Mouse (Mus musculus) intestine, embryonic 15.5 days (tissue): ENCODE measurements around the gene Adamts17. TPM values are rescaled to one million over a fixed set of nuclear protein-coding genes. Genes with fewer than 3 reads are reported as not detected.

Source experiments
- ATAC-seq: fragments of 200-750 bp; cut with Nextera tagmentation; 2 replicates; pipeline ENCODE4 v1.8.0; 2017; ENCODE audit warnings: moderate TSS enrichment, moderate library complexity
- H3K27ac ChIP-seq: fragments of 300-500 bp; sonication (generic); 2 replicates; pipeline ENCODE4 v1.5.1; 2015; ENCODE audit warnings: mild to moderate bottlenecking, inconsistent platforms
- H3K27me3 ChIP-seq: fragments of 300-500 bp; sonication (generic); replicated peaks from 2 replicates; pipeline ENCODE4 v1.6.1; 2015; ENCODE audit warnings: inconsistent platforms
- H3K36me3 ChIP-seq: fragments of 300-500 bp; sonication (generic); 2 replicates; pipeline ENCODE4 v1.6.1; 2015; ENCODE audit warnings: inconsistent platforms
- H3K4me1 ChIP-seq: fragments of 300-500 bp; sonication (generic); replicated peaks from 2 replicates; pipeline ENCODE4 v1.6.1; 2015; ENCODE audit warnings: inconsistent platforms
- H3K4me2 ChIP-seq: fragments of 300-500 bp; sonication (generic); replicated peaks from 2 replicates; pipeline ENCODE4 v1.6.1; 2015; ENCODE audit warnings: mild to moderate bottlenecking, inconsistent platforms
- H3K4me3 ChIP-seq: fragments of 300-500 bp; sonication (generic); replicated peaks from 2 replicates; pipeline ENCODE4 v1.5.1; 2015; ENCODE audit warnings: inconsistent platforms
- H3K9ac ChIP-seq: fragments of 300-500 bp; sonication (generic); 2 replicates; pipeline ENCODE4 v1.6.1; 2015; ENCODE audit warnings: inconsistent platforms
- H3K9me3 ChIP-seq: fragments of 300-500 bp; sonication (generic); 2 replicates; pipeline ENCODE4 v1.6.1; 2016; ENCODE audit warnings: inconsistent platforms
- WGBS: fragments of 180-500 bp; shearing (Covaris S2); methylation state at CpG from one replicate; pipeline ENCODE4 v1.1.7; 2015; 5-methylcytosine and 5-hydroxymethylcytosine counted together
- polyA plus RNA-seq: library from polyadenylated mRNA; unstranded; fragments of >200 nt; fragmentation: Nextera tagmentation; extraction: Ambion mirVana; gene quantifications from 2 replicates; pipeline ENCODE4 v1.2.1, GENCODE M21; 2015

Adamts17 gene
- polyA plus RNA-seq, 1 experiment from 2014 or later: 3.3 TPM

DNA sequence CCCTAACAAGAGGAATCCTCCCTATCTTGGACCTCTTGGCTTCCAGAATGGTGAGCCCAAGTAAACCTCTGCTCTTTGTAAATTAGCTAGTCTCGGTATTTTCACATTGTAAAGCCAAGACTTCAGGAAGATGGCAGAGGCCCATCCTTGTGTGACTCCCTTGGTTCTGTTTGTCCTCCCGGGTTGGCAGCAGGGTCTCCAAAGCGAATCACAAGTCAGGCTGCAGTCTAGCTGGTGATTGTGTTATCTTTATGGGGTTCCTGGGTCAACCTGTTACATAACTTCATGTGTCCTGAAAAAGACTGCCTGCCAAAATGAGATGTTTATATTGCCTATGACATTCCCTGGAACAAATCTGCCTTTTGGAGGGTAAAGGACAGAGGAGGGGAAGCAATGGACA is 148.9 kb downstream of the Adamts17 start:
- WGBS: 74% methylated on average over 3 of the region's 3 CpGs
- H3K4me1 ChIP-seq: no peaks in the 10 kb centered on the region
- no peak overlapping the region for H3K4me2 ChIP-seq
- no peaks in the 10 kb centered on the region for H3K27me3 ChIP-seq
- ATAC-seq: no peak
- H3K9me3 ChIP-seq: no peaks in the 10 kb centered on the region
- no peaks in the 10 kb centered on the region for H3K36me3 ChIP-seq
- no peak overlapping the region for H3K27ac ChIP-seq
- no peak overlapping the region for H3K9ac ChIP-seq
- H3K4me3 ChIP-seq: no peak overlapping the region

DNA sequence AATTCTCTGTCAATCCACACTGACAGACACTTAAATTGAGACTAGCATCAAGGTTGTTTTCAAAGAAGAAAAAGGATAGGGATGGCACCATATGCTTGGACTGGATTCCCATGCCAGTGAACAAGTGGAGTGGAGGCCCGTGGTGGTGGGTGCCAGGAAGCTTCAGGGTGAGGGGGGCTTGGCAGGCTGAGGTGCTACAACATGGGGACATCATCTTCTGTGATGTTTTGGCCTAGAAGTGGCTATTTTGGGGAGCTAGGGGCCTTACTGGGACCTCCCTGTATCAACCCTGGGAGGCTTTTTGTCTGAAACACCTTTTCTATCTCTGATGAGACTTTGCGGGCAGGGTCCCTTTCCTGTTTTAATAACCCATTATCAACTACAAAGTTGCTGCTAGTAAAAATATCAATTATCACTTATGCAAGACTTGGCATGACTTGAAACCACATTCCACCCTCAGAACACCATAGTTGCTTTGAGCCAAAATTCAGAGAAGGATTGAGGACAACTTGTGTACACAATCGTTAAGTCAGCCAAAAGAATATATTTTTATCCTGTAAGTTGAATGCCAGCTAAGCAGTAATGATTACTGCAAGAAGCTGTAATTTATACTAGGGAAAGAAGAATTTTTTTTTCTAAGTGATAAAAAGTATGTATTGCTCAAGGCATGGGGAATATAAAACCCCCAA is 150.0 kb downstream of the Adamts17 start:
- WGBS: 84% methylated on average over 3 of the region's 3 CpGs
- Histone ChIP-seq H3K27ac (no peak overlapping the region), H3K4me3 (no peak overlapping the region), H3K36me3 (no peaks in the 10 kb centered on the region), H3K9me3 (no peaks in the 10 kb centered on the region), H3K4me2 (no peak overlapping the region), H3K4me1 (no peaks in the 10 kb centered on the region), H3K27me3 (no peaks in the 10 kb centered on the region), H3K9ac (no peak overlapping the region)
- no peak for ATAC-seq

DNA sequence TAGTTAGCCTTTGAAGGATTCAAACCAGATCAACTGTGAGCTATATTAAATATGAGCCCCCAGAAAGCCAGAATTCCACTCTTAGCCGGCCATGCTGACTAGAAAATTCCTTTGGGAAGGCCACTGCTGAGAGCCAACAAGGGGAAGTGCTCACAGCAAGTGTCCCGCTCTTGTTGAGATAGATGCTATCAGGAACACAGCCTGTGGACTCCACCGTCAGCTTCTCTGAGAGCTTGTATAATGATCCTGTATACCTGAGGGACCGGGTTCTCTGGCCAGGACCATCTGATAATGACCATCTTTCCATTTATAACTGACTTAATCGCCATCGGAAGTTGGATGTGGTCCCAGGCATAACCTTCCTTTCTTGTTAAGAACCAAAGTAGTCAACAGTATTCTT is 159.3 kb downstream of the Adamts17 start:
- Histone ChIP-seq H3K4me1 (no peaks in the 10 kb centered on the region), H3K36me3 (no peaks in the 10 kb centered on the region), H3K27me3 (no peaks in the 10 kb centered on the region), H3K4me2 (no peak overlapping the region), H3K9ac (no peak overlapping the region), H3K27ac (no peak overlapping the region), H3K9me3 (no peaks in the 10 kb centered on the region), H3K4me3 (no peak overlapping the region)
- 88% methylated on average over 6 of the region's 6 CpGs for WGBS
- no peak for ATAC-seq

DNA sequence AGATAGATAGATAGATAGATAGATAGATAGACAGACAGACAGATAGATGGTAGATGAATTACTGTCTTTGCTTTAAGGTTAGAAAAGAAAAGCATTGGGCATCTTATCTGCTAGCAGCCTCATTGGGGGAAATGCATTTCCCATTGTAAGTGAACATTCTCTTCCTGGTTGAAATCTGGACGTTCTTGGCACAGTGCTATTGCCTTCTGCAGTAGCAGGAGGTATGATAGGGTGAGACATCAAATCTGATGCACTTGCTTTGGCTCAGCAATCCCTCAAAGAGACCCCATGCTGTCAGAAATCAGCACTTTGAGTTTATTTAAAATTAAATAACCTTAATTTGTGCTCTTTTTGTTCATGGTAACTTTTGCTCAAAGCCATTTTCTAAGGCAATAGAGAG is 164.1 kb downstream of the Adamts17 start:
- Histone ChIP-seq H3K4me3 (no peak overlapping the region), H3K27ac (no peak overlapping the region), H3K4me1 (no peaks in the 10 kb centered on the region), H3K27me3 (no peaks in the 10 kb centered on the region), H3K9ac (no peak overlapping the region), H3K4me2 (no peak overlapping the region), H3K9me3 (no peaks in the 10 kb centered on the region), H3K36me3 (no peaks in the 10 kb centered on the region)
- WGBS: 68% methylated on average over 1 of the region's 1 CpGs
- no peak for ATAC-seq

DNA sequence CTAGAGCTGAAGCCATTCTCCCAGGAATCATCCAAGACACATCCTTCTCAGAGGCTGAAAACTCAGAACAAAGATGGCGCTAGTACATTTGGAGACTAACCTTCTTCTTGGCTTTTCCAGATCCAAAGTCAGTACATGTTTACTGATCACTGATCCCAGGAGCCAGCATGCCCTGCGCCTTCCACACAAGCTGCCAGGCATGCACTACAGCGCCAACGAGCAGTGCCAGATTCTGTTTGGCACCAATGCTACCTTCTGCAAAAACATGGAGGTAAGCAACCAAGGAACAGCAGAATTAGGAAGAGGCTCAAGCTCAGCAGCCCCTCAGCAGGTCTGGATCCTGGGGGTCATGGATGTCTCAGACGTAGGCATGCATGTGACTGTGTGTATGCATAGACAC is 164.7 kb downstream of the Adamts17 start:
- Histone ChIP-seq H3K9ac (no peak overlapping the region), H3K4me3 (no peak overlapping the region)

DNA sequence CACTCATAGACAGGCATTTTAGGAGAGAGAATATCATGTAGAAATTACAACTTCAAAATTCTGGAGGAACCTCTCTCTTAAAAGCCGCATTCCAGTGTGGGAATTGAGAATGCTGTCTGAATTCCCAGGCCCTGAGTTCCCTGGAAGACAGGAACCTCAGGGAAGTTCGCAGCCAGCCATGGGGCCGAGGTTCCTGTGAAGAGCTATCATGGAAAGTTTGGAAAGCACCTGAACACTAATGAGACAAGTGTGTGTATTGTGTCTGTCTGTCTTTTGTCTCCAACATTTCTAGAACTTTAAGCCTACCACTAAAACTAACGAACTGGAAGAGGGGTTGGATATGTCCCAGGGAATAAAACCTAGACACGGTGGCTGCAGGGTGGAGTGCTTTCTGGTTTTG is 170.3 kb downstream of the Adamts17 start:
- H3K9me3 ChIP-seq: no peaks in the 10 kb centered on the region
- H3K27ac ChIP-seq: no peak overlapping the region
- no peaks in the 10 kb centered on the region for H3K36me3 ChIP-seq
- no peak for ATAC-seq
- no peak overlapping the region for H3K9ac ChIP-seq
- no peak overlapping the region for H3K4me2 ChIP-seq
- no peaks in the 10 kb centered on the region for H3K27me3 ChIP-seq
- no peak overlapping the region for H3K4me3 ChIP-seq
- H3K4me1 ChIP-seq: no peaks in the 10 kb centered on the region
- 84% methylated on average over 5 of the region's 5 CpGs for whole genome bisulfite sequencing

More for the DNA sequence above, 164.7 kb downstream of the Adamts17 start:
- no peaks in the 10 kb centered on the region for H3K27me3 ChIP-seq
- no peaks in the 10 kb centered on the region for H3K9me3 ChIP-seq
- no peaks in the 10 kb centered on the region for H3K36me3 ChIP-seq
- no peak for ATAC-seq
- no peaks in the 10 kb centered on the region for H3K4me1 ChIP-seq
- 93% methylated on average over 5 of the region's 5 CpGs for WGBS
- H3K27ac ChIP-seq: no peak overlapping the region
- no peak overlapping the region for H3K4me2 ChIP-seq

DNA sequence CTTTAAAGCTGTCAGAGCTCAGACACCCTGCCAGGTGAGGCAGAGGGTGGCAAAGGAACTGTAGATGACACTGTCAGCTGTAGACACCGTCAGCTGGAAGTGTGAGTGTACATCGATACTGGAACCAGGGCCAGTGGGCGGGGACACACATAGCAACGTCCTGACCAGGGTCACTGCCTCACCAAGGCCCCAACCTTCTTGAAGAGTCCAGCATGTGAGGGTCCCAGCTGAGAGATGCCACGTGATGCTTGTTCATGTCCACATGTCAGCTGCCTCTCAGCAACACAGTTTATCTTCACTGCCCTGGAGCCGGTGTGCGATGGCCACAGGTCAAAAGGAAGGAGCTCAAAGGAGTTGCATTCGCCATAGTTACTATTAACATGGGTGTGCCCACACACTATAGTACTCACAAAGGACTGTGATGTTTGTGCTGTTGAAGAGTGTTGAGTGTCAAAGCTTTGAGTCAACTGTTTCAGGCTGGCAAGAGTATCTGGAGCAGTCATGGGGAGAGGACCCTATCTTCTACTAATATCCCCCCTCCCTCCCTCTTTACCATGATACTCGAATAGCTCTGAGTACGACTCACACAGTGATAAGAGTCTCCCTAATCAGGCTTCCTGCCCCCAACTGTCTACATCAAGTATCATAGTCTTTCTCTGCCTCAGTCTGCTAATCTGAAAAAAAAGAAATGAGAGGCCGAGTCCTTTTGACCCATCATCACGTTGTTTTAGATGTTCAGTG is 172.6 kb downstream of the Adamts17 start:
- H3K27ac ChIP-seq: no peak overlapping the region
- no peak for ATAC-seq
- WGBS: 71% methylated on average over 12 of the region's 12 CpGs

DNA sequence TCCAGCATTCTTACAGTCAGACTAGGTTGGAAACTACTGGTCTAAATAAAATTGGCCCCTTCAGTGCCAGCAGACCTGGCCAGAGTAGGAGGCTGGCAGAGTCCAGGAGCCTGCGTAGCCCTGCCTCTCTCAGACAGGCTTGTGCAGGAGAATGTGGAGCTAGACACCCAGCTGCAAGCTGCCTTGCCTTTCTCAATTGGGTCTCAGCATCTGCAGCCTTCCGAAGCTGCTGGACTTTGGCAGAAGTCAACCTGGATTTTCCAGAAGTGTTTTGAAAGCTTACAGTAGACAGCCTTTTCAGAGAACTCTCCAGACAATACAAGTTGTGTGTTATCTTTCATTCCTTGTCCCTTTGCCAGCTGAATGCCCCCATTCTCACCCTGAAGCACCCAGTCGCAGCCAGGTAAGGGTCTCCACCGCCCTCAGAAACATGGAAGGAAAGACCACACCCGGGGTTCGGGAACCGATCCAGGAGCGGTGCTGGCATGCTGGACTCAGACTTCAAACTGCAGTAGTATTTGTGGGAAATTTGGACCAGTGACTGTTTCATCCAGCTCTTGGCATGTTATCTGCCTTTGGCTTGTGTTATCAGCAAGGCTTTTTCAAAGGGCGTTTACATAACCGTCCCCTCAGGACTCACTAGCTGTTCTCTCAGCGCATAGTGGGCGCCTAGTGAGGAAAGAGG is 173.8 kb downstream of the Adamts17 start:
- Histone ChIP-seq H3K9me3 (no peaks in the 10 kb centered on the region), H3K27me3 (no peaks in the 10 kb centered on the region), H3K27ac (no peak overlapping the region), H3K9ac (no peak overlapping the region), H3K4me2 (no peak overlapping the region), H3K4me3 (no peak overlapping the region), H3K4me1 (no peaks in the 10 kb centered on the region), H3K36me3 (no peaks in the 10 kb centered on the region)
- no peak for ATAC-seq
- WGBS: 83% methylated on average over 12 of the region's 12 CpGs

More for the DNA sequence above, 172.6 kb downstream of the Adamts17 start:
- Histone ChIP-seq H3K4me1 (no peaks in the 10 kb centered on the region), H3K4me2 (no peak overlapping the region), H3K9me3 (no peaks in the 10 kb centered on the region), H3K4me3 (no peak overlapping the region), H3K9ac (no peak overlapping the region), H3K27me3 (no peaks in the 10 kb centered on the region), H3K36me3 (no peaks in the 10 kb centered on the region)

DNA sequence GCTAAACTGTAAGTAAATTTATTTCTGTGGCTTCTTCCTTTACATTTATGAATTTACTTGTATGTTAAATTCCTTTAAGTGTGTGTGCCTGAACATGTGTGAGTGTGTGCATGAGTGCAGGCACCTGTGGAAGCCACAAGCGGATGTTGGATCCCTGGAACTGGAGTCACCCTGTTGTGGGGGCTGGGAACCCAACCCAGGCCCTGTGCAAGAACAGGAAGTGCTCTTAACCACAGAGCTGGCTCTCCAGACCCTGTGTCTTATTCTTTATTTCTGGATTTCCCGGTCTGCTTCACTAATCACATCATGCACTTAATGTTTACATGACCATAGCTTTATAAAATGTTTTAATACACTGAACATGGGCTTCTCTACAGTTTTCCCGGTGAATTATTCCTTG is 180.4 kb downstream of the Adamts17 start:
- no peak overlapping the region for H3K9ac ChIP-seq
- no peak overlapping the region for H3K27ac ChIP-seq
- no peaks in the 10 kb centered on the region for H3K9me3 ChIP-seq
- WGBS: 75% methylated on average over 3 of the region's 3 CpGs
- no peaks in the 10 kb centered on the region for H3K36me3 ChIP-seq
- no peak for ATAC-seq
- no peak overlapping the region for H3K4me2 ChIP-seq
- H3K27me3 ChIP-seq: no peaks in the 10 kb centered on the region
- no peak overlapping the region for H3K4me3 ChIP-seq
- H3K4me1 ChIP-seq: no peaks in the 10 kb centered on the region

DNA sequence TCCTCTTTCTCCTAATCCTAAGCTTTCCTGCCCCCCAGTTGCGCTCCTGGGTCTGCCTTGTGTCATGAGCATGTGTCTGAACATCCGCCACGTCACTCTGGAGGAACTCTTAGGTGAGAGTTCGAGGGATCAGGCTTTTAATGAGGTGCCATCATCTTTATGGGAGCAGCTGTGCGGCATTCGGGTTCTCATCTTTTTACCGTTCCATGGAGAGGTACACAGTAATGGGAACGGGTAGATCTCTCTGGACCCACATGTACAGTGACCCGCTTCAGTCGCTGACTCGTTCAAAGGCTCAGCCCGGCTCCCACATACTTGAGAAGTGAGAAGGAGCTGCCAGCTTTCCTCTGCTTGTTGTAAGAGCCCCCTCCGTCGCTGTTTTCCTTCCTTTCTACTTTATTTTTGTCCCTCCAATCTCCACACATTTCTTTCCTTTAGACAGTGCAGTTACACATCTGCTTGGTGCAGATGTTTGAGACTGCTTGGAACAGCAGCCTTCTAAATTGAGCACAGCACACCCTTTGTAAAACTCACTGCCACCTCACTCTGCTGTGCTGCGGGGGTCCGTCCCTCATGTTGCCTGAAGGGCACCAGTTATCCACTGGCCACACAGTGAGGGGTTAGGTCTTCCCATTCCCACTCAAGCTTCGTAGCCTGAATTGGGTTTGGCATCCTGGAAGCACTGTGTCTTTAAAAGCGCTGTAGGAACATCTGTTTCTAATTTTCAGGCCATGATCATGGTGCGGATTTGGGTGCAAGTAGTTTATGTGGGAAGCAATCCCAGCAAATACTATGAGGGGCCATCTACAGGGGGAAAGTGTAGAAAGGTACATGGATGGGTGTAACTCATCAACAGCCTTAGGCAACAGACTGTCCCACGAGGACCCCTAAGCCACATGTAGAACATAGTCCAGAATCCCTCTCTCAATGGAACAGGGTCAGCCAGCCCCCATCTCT is 186.9 kb downstream of the Adamts17 start:
- H3K4me1 ChIP-seq: no peaks in the 10 kb centered on the region
- no peaks in the 10 kb centered on the region for H3K27me3 ChIP-seq
- WGBS: 69% methylated on average over 20 of the region's 20 CpGs
- 0 out of 2 replicates have a peak overlapping the region, but pooled peaks have one; percentile 22 for H3K27ac ChIP-seq
- no peaks in the 10 kb centered on the region for H3K36me3 ChIP-seq
- no peak overlapping the region for H3K4me2 ChIP-seq
- H3K4me3 ChIP-seq: no peak overlapping the region
- no peak for ATAC-seq
- H3K9me3 ChIP-seq: no peaks in the 10 kb centered on the region
- no peak overlapping the region for H3K9ac ChIP-seq

DNA sequence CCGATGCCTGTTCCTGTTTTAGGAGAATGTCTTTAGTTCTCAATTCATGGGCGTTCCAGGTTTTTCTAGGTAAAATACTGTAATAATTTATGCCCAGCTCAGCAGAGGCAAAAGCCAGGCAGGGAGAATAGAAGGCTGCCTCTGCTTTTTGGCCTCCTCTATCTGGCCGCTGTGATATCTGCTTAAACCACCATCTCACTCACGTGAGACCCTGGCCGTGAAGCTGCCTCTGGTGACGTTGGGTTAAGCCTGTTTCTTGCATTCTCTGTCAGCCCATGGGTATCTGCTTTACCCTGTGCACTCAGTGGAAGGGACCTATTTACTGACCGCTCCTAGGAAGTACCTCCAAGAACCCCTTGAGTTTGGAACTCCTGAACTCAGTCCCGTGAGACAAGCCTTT is 187.7 kb downstream of the Adamts17 start:
- H3K4me2 ChIP-seq: no peak overlapping the region
- no peak overlapping the region for H3K4me3 ChIP-seq
- no peak for ATAC-seq
- no peak overlapping the region for H3K27ac ChIP-seq
- H3K27me3 ChIP-seq: no peaks in the 10 kb centered on the region
- no peaks in the 10 kb centered on the region for H3K9me3 ChIP-seq
- no peaks in the 10 kb centered on the region for H3K36me3 ChIP-seq
- no peaks in the 10 kb centered on the region for H3K4me1 ChIP-seq
- H3K9ac ChIP-seq: no peak overlapping the region
- 91% methylated on average over 8 of the region's 8 CpGs for WGBS

DNA sequence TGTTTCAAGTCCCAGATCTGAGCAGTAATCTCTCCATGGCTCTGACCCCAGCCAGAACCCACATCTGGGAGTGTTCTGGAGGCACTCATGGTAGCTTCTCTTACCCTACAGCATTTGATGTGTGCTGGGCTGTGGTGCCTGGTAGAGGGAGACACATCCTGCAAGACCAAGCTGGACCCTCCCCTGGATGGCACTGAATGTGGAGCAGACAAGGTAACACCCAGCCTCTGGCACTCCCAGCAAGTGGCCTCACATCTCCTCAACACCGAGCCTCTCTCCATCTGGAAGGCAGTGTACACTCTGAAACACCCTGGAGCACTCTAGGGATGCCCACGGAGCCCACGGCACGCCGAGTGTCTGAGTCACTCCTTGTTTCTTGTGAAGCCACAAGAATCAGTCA is 188.2 kb downstream of the Adamts17 start:
- no peaks in the 10 kb centered on the region for H3K27me3 ChIP-seq
- H3K4me1 ChIP-seq: no peaks in the 10 kb centered on the region
- H3K27ac ChIP-seq: no peak overlapping the region
- WGBS: 94% methylated on average over 5 of the region's 5 CpGs
- ATAC-seq: no peak
- H3K4me2 ChIP-seq: no peak overlapping the region
- H3K9ac ChIP-seq: no peak overlapping the region
- no peaks in the 10 kb centered on the region for H3K9me3 ChIP-seq
- no peaks in the 10 kb centered on the region for H3K36me3 ChIP-seq
- no peak overlapping the region for H3K4me3 ChIP-seq
